Mouse (Mus musculus) heart, embryonic 12.5 days (tissue): ENCODE results near the gene Larp1. TPM values are rescaled to one million over a fixed set of nuclear protein-coding genes. Genes with fewer than 3 reads are reported as not detected.

ENCODE experiments used
- ATAC-seq: fragments of 200-750 bp; cut with Nextera tagmentation; 2 replicates; pipeline ENCODE4 v1.8.0; 2017; ENCODE audit warnings: moderate TSS enrichment, moderate library complexity; ENCODE audit not compliant: insufficient number of reproducible peaks, low FRiP score
- H3K27ac ChIP-seq: fragments of 300-500 bp; sonication (generic); 2 replicates; pipeline ENCODE4 v1.5.1; 2016; ENCODE audit warnings: mild to moderate bottlenecking, moderate library complexity; ENCODE audit not compliant: poor library complexity, severe bottlenecking
- H3K27me3 ChIP-seq: fragments of 300-500 bp; sonication (generic); replicated peaks from 2 replicates; pipeline ENCODE4 v1.6.1; 2016; ENCODE audit warnings: mild to moderate bottlenecking, moderate library complexity
- H3K36me3 ChIP-seq: fragments of 300-500 bp; sonication (generic); 2 replicates; pipeline ENCODE4 v1.6.1; 2016; ENCODE audit warnings: mild to moderate bottlenecking, moderate library complexity
- H3K4me1 ChIP-seq: fragments of 300-500 bp; sonication (generic); replicated peaks from 2 replicates; pipeline ENCODE4 v1.6.1; 2016; ENCODE audit warnings: mild to moderate bottlenecking
- H3K4me2 ChIP-seq: fragments of 300-500 bp; sonication (generic); 2 replicates; pipeline ENCODE4 v1.6.1; 2016; ENCODE audit warnings: mild to moderate bottlenecking, moderate library complexity
- H3K4me3 ChIP-seq: fragments of 300-500 bp; sonication (generic); 2 replicates; pipeline ENCODE4 v1.5.1; 2016; ENCODE audit warnings: mild to moderate bottlenecking
- H3K9ac ChIP-seq: fragments of 300-500 bp; sonication (generic); 2 replicates; pipeline ENCODE4 v1.6.1; 2016; ENCODE audit warnings: mild to moderate bottlenecking, moderate library complexity
- H3K9me3 ChIP-seq: fragments of 300-500 bp; sonication (generic); replicated peaks from 2 replicates; pipeline ENCODE4 v1.6.1; 2016; ENCODE audit warnings: mild to moderate bottlenecking, moderate library complexity
- WGBS: fragments of 180-500 bp; shearing (Covaris S2); methylation state at CpG from one replicate; pipeline ENCODE4 v1.1.7; 2016; 5-methylcytosine and 5-hydroxymethylcytosine counted together
- polyA plus RNA-seq: library from polyadenylated mRNA; unstranded; fragments of >200 nt; fragmentation: Nextera tagmentation; extraction: Ambion mirVana; gene quantifications from 2 replicates; pipeline ENCODE4 v1.2.1, GENCODE M21; 2016

Larp1 gene
- polyA plus RNA-seq, 1 experiment from 2014 or later, result 18.3 TPM

GRCm38 (mm10) chr11:57977681-57978080, 31.2 kb upstream of the Larp1 start:
- Histone ChIP-seq H3K36me3 (no peaks in the 10 kb centered on the region), H3K27me3 (no peaks in the 10 kb centered on the region), H3K9ac (no peak overlapping the region), H3K4me3 (no peak overlapping the region), H3K4me2 (no peak overlapping the region), H3K27ac (no peak overlapping the region), H3K9me3 (no peaks in the 10 kb centered on the region), H3K4me1 (peaks cover 19% of the 10 kb centered on the region)
- ATAC-seq, result no peak
- 65% methylated on average over 1 of the region's 1 CpGs for WGBS

GRCm38 (mm10) chr11:57979621-57980020, 29.2 kb upstream of the Larp1 start:
- no peak for ATAC-seq
- WGBS, result 90% methylated on average over 6 of the region's 6 CpGs
- Histone ChIP-seq H3K27me3 (no peaks in the 10 kb centered on the region), H3K9me3 (no peaks in the 10 kb centered on the region), H3K27ac (no peak overlapping the region), H3K9ac (no peak overlapping the region), H3K4me1 (peaks cover 34% of the 10 kb centered on the region), H3K36me3 (no peaks in the 10 kb centered on the region), H3K4me3 (no peak overlapping the region), H3K4me2 (no peak overlapping the region)

DNA sequence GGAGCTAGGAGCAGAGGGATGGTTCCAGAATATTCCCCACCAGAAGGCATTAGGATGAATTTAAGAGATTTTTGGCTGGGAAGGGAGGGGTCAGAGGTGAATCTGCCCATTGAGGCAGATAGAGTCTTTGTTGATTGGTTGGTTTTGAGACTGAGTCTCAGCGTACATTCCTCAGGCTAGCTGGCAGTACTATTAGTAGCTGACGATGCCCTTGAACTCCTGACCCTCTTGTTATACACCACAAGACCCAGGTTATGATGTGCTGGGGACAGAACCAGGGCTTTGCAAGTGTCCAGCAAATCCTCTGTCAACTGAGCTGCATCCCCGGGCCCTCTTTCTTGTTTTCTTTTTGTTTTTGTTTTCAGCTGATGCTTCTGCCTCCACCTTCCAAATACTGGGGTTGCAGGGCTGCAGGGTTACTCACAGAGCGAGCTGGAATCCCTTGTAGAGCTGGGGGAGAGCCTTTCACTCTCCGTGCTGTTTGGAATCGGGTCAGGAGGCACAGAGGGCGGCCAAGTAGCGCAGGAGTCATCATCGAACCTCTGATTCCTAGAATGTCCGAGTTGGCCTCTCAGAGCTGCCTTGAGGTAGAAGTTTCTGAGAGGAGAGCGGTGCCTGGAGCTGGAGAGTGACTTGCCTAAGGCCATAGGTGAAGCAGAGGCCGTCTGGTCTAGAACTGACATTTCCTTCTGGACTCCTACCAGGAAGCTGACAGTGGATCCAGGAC, 27.6 kb upstream of the Larp1 start:
- 83% methylated on average over 12 of the region's 12 CpGs for WGBS
- Histone ChIP-seq H3K4me1 (peaks cover 41% of the 10 kb centered on the region), H3K9me3 (no peaks in the 10 kb centered on the region), H3K27me3 (no peaks in the 10 kb centered on the region), H3K9ac (no peak overlapping the region), H3K36me3 (no peaks in the 10 kb centered on the region), H3K4me2 (no peak overlapping the region), H3K4me3 (no peak overlapping the region), H3K27ac (no peak overlapping the region)
- ATAC-seq, result no peak

GRCm38 (mm10) chr11:57983480-57984342, 25.2 kb upstream of the Larp1 start:
- 17% methylated on average over 16 of the region's 16 CpGs for WGBS
- peaks cover 34% of the 10 kb centered on the region for H3K4me1 ChIP-seq
- H3K27ac ChIP-seq, result peak overlapping the region; percentile 87
- no peak overlapping the region for H3K4me3 ChIP-seq
- H3K27me3 ChIP-seq, result no peaks in the 10 kb centered on the region
- H3K4me2 ChIP-seq, result peak overlapping the region; percentile 32
- H3K9me3 ChIP-seq, result no peaks in the 10 kb centered on the region
- H3K36me3 ChIP-seq, result no peaks in the 10 kb centered on the region
- ATAC-seq, result peak; percentile 91
- H3K9ac ChIP-seq, result no peak overlapping the region

GRCm38 (mm10) chr11:57984343-57984666, 24.6 kb upstream of the Larp1 start:
- Histone ChIP-seq H3K4me3 (no peak overlapping the region), H3K9me3 (no peaks in the 10 kb centered on the region), H3K36me3 (no peaks in the 10 kb centered on the region), H3K4me2 (peak overlapping the region; percentile 32; the same call in 1 of the 2 replicates), H3K4me1 (peaks cover 34% of the 10 kb centered on the region), H3K9ac (no peak overlapping the region), H3K27me3 (no peaks in the 10 kb centered on the region), H3K27ac (peak overlapping the region; percentile 87)
- WGBS, result 11% methylated on average over 3 of the region's 3 CpGs
- ATAC-seq, result peak; percentile 46

- 97% methylated on average over 2 of the region's 3 CpGs for WGBS
- Histone ChIP-seq H3K4me1 (peaks cover 26% of the 10 kb centered on the region), H3K27ac (no peak overlapping the region), H3K4me3 (no peak overlapping the region), H3K9me3 (no peaks in the 10 kb centered on the region), H3K36me3 (no peaks in the 10 kb centered on the region), H3K9ac (no peak overlapping the region), H3K4me2 (no peak overlapping the region), H3K27me3 (no peaks in the 10 kb centered on the region)
- ATAC-seq, result no peak
Observed at GRCm38 (mm10) chr11:57985485-57985884, 23.4 kb upstream of the Larp1 start.

DNA sequence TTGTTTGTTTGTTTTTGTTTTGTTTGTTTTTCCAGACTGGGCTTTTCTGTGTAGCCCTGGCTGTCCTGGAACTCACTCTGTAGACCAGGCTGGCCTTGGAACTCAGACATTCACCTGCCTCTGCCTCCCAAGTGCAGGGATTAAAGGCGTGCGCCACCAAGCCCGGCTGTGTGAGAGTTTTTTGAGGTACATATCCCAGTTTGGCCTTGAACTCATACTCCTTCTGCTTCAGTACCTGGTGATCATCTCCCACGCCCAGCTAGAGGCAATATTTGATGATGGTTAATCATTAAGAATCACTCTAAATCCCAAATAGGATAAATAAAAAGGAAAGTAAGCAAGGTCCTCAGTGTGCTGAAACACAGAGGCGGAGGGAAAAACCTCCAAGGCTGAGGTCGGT, 22.8 kb upstream of the Larp1 start:
- no peak for ATAC-seq
- Histone ChIP-seq H3K4me2 (no peak overlapping the region), H3K27me3 (no peaks in the 10 kb centered on the region), H3K9me3 (no peaks in the 10 kb centered on the region), H3K4me1 (peaks cover 22% of the 10 kb centered on the region), H3K36me3 (no peaks in the 10 kb centered on the region), H3K9ac (no peak overlapping the region), H3K4me3 (no peak overlapping the region), H3K27ac (no peak overlapping the region)
- 89% methylated on average over 6 of the region's 6 CpGs for WGBS

- H3K9me3 ChIP-seq, result no peaks in the 10 kb centered on the region
- peaks cover 22% of the 10 kb centered on the region for H3K4me1 ChIP-seq
- no peak for ATAC-seq
- H3K4me3 ChIP-seq, result no peak overlapping the region
- H3K9ac ChIP-seq, result no peak overlapping the region
- 78% methylated on average over 6 of the region's 6 CpGs for WGBS
- no peaks in the 10 kb centered on the region for H3K27me3 ChIP-seq
- H3K36me3 ChIP-seq, result no peaks in the 10 kb centered on the region
- no peak overlapping the region for H3K27ac ChIP-seq
- no peak overlapping the region for H3K4me2 ChIP-seq
Observed at GRCm38 (mm10) chr11:57986456-57986855, 22.4 kb upstream of the Larp1 start.

- Histone ChIP-seq H3K36me3 (no peaks in the 10 kb centered on the region), H3K27ac (no peak overlapping the region), H3K9ac (no peak overlapping the region), H3K4me3 (no peak overlapping the region), H3K27me3 (no peaks in the 10 kb centered on the region), H3K4me2 (no peak overlapping the region), H3K4me1 (peaks cover 22% of the 10 kb centered on the region), H3K9me3 (no peaks in the 10 kb centered on the region)
- WGBS, result 96% methylated on average over 7 of the region's 7 CpGs
- no peak for ATAC-seq
Observed at GRCm38 (mm10) chr11:57986861-57987260, 22.0 kb upstream of the Larp1 start.

- 66% methylated on average over 7 of the region's 7 CpGs for WGBS
- H3K4me3 ChIP-seq, result no peak overlapping the region
- ATAC-seq, result no peak
Observed at GRCm38 (mm10) chr11:57998168-57998567, 10.7 kb upstream of the Larp1 start.

DNA sequence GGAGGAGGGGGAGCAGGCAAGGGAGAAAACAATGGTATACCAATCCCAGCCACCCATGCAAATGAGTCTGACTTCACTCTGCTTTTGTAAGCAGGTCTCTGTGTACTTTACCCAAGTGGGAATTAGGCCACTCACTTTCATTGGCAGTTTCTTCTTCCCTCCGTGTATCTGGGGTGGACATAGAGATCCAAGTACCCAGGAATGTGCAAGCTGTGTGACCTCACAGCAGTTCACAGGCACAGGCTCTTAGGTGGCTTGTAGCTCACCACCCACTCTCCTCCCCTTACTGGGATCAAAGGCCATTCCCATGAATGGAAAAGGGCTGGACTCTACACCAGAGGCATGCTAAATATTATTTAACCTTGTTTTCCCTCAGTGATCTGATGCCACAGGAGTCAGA, 10.0 kb upstream of the Larp1 start:
- 18% methylated on average over 1 of the region's 1 CpGs for WGBS
- Histone ChIP-seq H3K4me2 (no peak overlapping the region), H3K27ac (no peak overlapping the region), H3K9ac (no peak overlapping the region), H3K9me3 (no peaks in the 10 kb centered on the region), H3K4me3 (no peak overlapping the region), H3K27me3 (no peaks in the 10 kb centered on the region), H3K4me1 (no peaks in the 10 kb centered on the region), H3K36me3 (no peaks in the 10 kb centered on the region)
- no peak for ATAC-seq

More at GRCm38 (mm10) chr11:57998168-57998567, 10.7 kb upstream of the Larp1 start:
- no peaks in the 10 kb centered on the region for H3K4me1 ChIP-seq
- no peak overlapping the region for H3K27ac ChIP-seq
- no peaks in the 10 kb centered on the region for H3K9me3 ChIP-seq
- no peak overlapping the region for H3K4me2 ChIP-seq
- no peaks in the 10 kb centered on the region for H3K27me3 ChIP-seq
- no peak overlapping the region for H3K9ac ChIP-seq
- no peaks in the 10 kb centered on the region for H3K36me3 ChIP-seq
